ENCODE assay signal across 29 mouse cellular contexts in the genomic region with DNA sequence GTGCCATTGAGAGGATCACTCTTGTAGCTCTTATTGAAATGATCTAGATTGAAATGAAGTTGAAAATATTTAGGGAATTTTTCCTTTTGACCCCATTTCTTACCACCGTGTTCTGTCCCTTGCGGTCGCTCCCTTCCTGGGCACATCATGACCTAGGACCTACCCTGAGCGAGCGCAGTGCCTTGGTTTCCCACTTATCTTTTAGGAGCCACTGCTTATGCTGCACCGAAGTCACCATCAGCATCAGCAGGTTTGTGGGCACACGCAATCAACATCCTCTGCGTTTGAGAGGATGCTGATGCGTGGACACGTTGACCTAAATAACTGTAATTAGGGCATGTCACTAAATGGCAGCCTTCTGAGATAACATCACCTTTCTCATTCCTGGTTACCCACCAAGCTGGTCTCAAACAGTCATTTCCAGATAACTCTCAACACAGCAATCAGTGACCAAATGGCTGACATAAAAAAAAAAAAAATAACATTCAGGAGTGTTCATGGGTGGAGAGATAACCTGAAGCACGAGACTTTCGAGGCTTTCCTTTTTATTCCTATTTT. TPM values are rescaled to one million over a fixed set of nuclear protein-coding genes. Genes with fewer than 3 reads are reported as not detected.
A peak's percentile ranks its signal among the peaks of the same experiment; 100 is the strongest.
DNase-seq lines count a peak whose midpoint lies in the region; ATAC-seq and TF ChIP-seq lines count a peak whose summit lies in the region.
"Had no signal": no experiment of that assay in that cellular context is flagged by ENCODE, and none has a peak within 500 bp of the region (broad histone marks: within the 10 kb centered on the region; RNA-seq: fewer than 3 reads in every experiment).

No protein-coding gene starts in this region.

- no peak overlapping the region for H3K9ac ChIP-seq in limb, embryonic 15.5 days
- H3K9ac ChIP-seq: embryonic facial prominence, embryonic 12.5 days; forebrain, embryonic 13.5 days; hindbrain, embryonic 12.5 days; hindbrain, embryonic 15.5 days; intestine, embryonic 15.5 days had no signal

- 0 out of 2 replicates have a peak overlapping the region, but pooled peaks have one; percentile 14 for H3K27ac ChIP-seq in limb, embryonic 15.5 days
- no peak overlapping the region; the same call in 1 of the 2 replicates for H3K27ac ChIP-seq in limb, embryonic 10.5 days
- H3K27ac ChIP-seq in small intestine, adult 2 months (ENCODE audit: insufficient read depth, low read depth, low read length): peak overlapping the region; percentile 38; the same call in 1 of the 2 replicates
- H3K27ac ChIP-seq: embryonic facial prominence, embryonic 12.5 days; forebrain, embryonic 10.5 days; forebrain, embryonic 13.5 days; hindbrain, embryonic 12.5 days; hindbrain, embryonic 15.5 days; intestine, embryonic 15.5 days had no signal

- no peak overlapping the region for H3K4me3 ChIP-seq in limb, embryonic 15.5 days
- H3K4me3 ChIP-seq in limb, embryonic 10.5 days: no peak overlapping the region
- no peak overlapping the region for H3K4me3 ChIP-seq in small intestine, adult 2 months (ENCODE audit: low read depth, low read length)
- H3K4me3 ChIP-seq: embryonic facial prominence, embryonic 12.5 days; forebrain, embryonic 10.5 days; forebrain, embryonic 13.5 days; hindbrain, embryonic 12.5 days; hindbrain, embryonic 15.5 days; intestine, embryonic 15.5 days had no signal

- H3K4me2 ChIP-seq in limb, embryonic 15.5 days: no peak overlapping the region
- H3K4me2 ChIP-seq: embryonic facial prominence, embryonic 12.5 days; forebrain, embryonic 13.5 days; heart, embryonic 11.5 days; hindbrain, embryonic 12.5 days; hindbrain, embryonic 15.5 days; intestine, embryonic 15.5 days had no signal

- no peak for ATAC-seq in limb, embryonic 15.5 days (ENCODE audit: insufficient number of reproducible peaks, low FRiP score, low TSS enrichment, low read depth)
- ATAC-seq in activated CD4-positive, CD25-positive, alpha-beta regulatory T cell, adult 4 months: peak; percentile 20
- ATAC-seq: forebrain, embryonic 13.5 days; forebrain, embryonic 16.5 days; intestine, embryonic 15.5 days had no signal

- intact Hi-C loops in gastrocnemius, postnatal 14 days (cut with DNase I; ENCODE audit: low total_unique reads): no loop called here

- no peak for TF ChIP-seq CTCF in small intestine, adult 2 months (IDR thresholded peaks at IDR 0.05; ENCODE audit: extremely low read depth, insufficient read length, insufficient replicate concordance, low read depth, low read length)

- H3K9me3 ChIP-seq in limb, embryonic 15.5 days: no peaks in the 10 kb centered on the region
- H3K9me3 ChIP-seq in limb, embryonic 10.5 days (replicated peaks): no peaks in the 10 kb centered on the region
- H3K9me3 ChIP-seq: embryonic facial prominence, embryonic 12.5 days; forebrain, embryonic 10.5 days; forebrain, embryonic 13.5 days; hindbrain, embryonic 12.5 days; hindbrain, embryonic 15.5 days; intestine, embryonic 15.5 days had no signal

- H3K36me3 ChIP-seq in limb, embryonic 15.5 days: no peaks in the 10 kb centered on the region
- H3K36me3 ChIP-seq in limb, embryonic 10.5 days: no peaks in the 10 kb centered on the region
- H3K36me3 ChIP-seq in small intestine, adult 2 months (ENCODE audit: control insufficient read depth, insufficient read depth, low read length): no peaks in the 10 kb centered on the region
- H3K36me3 ChIP-seq: embryonic facial prominence, embryonic 12.5 days; forebrain, embryonic 10.5 days; hindbrain, embryonic 12.5 days; hindbrain, embryonic 15.5 days; intestine, embryonic 15.5 days had no signal

- H3K27me3 ChIP-seq in limb, embryonic 15.5 days: no peaks in the 10 kb centered on the region
- no peaks in the 10 kb centered on the region for H3K27me3 ChIP-seq in limb, embryonic 10.5 days (ENCODE audit: low read depth, poor library complexity, severe bottlenecking)
- no peaks in the 10 kb centered on the region; the same call in 1 of the 2 replicates for H3K27me3 ChIP-seq in small intestine, adult 2 months (ENCODE audit: control insufficient read depth, insufficient read depth, low read length)
- H3K27me3 ChIP-seq: embryonic facial prominence, embryonic 12.5 days; forebrain, embryonic 13.5 days; hindbrain, embryonic 12.5 days; hindbrain, embryonic 15.5 days; intestine, embryonic 15.5 days had no signal

- H3K4me1 ChIP-seq in limb, embryonic 15.5 days: no peaks in the 10 kb centered on the region
- H3K4me1 ChIP-seq in limb, embryonic 10.5 days: peaks cover 8% of the 10 kb centered on the region
- no peaks in the 10 kb centered on the region for H3K4me1 ChIP-seq in small intestine, adult 2 months (ENCODE audit: control insufficient read depth, insufficient read depth, insufficient read length, low read length)
- H3K4me1 ChIP-seq: embryonic facial prominence, embryonic 12.5 days; forebrain, embryonic 10.5 days; forebrain, embryonic 13.5 days; hindbrain, embryonic 12.5 days; hindbrain, embryonic 15.5 days; intestine, embryonic 15.5 days had no signal

- no peak for TF ChIP-seq POLR2A in small intestine, adult 2 months (IDR thresholded peaks at IDR 0.05; ENCODE audit: low read depth, low read length)

- 80% methylated on average over 12 of the region's 12 CpGs for WGBS in limb, embryonic 15.5 days
- WGBS in limb, embryonic 10.5 days: 78% methylated on average over 12 of the region's 12 CpGs
- whole genome bisulfite sequencing in small intestine, adult 2 months: 72% methylated on average over 12 of the region's 12 CpGs

- DNase-seq in limb, embryonic 10.5 days (ENCODE audit: low spot score): no peak
- DNase-seq in thymus, postnatal 4 days: peak; percentile 23
- no peak for DNase-seq in thymus, adult 18-20 months
- DNase-seq in gastrocnemius, postnatal 14 days: no peak
- DNase-seq in embryo, embryonic 9.5 days (ENCODE audit: extremely low spot score): no peak
- DNase-seq: adrenal gland, adult 8-10 months; adrenal gland, postnatal 25 days; cerebellum, adult 11-12 months; cerebellum, adult 8-10 months; cerebellum, postnatal 10 days; cerebellum, postnatal 36 days; embryo, embryonic 11 days; gastrocnemius, postnatal 10 days; heart, adult 11 months had no signal

RNA-seq across cellular contexts. Expression of a gene that starts 33.8 kb away (rescaled TPM):
- 10.5 and 11.1 TPM in 2 replicates for polyA plus RNA-seq in limb, embryonic 15.5 days (2015; fragmentation: Nextera tagmentation; extraction: Ambion mirVana)
- polyA plus RNA-seq in limb, embryonic 10.5 days (2016; fragmentation: Nextera tagmentation; extraction: Ambion mirVana): 6.4 and 9.5 TPM in 2 replicates
- 1 to 10 TPM; 2.3 to 3.4 TPM for polyA plus RNA-seq in activated CD4-positive, CD25-positive, alpha-beta regulatory T cell, adult 4 months (2017; shearing (Covaris generic))
- polyA plus RNA-seq in small intestine, adult 2 months (2012; rRNA removed): 33.0 and 137 TPM in 2 replicates
- total RNA-seq in gastrocnemius, postnatal 14 days (2021): not detected
- total RNA-seq: adrenal gland, postnatal 25 days; heart, postnatal 25 days; hematopoietic stem cell, adult 5-6 weeks; MEL had no signal
- polyA plus RNA-seq: C2C12 had no signal

RNA-seq across cellular contexts. Expression of a gene that starts 41.2 kb away (rescaled TPM):
- 100 and 109 TPM in 2 replicates for polyA plus RNA-seq in limb, embryonic 15.5 days (2015; fragmentation: Nextera tagmentation; extraction: Ambion mirVana)
- polyA plus RNA-seq in limb, embryonic 10.5 days (2016; fragmentation: Nextera tagmentation; extraction: Ambion mirVana): 76.8 and 81.3 TPM in 2 replicates
- 100 to 1,000 TPM; 161 to 193 TPM for polyA plus RNA-seq in activated CD4-positive, CD25-positive, alpha-beta regulatory T cell, adult 4 months (2017; shearing (Covaris generic))
- 17.2 and 37.7 TPM in 2 replicates for polyA plus RNA-seq in small intestine, adult 2 months (2012; rRNA removed)
- total RNA-seq in gastrocnemius, postnatal 14 days (2021): 10 to 100 TPM; 27.7 to 30.3 TPM
